Mouse (Mus musculus) embryo, embryonic 11 days (tissue): ENCODE results near the gene Vax2.

Experiments used
- DNase-seq: peaks from one replicate; pipeline ENCODE4 v3.0.0-alpha.2; 2015

Vax2 gene

DNA sequence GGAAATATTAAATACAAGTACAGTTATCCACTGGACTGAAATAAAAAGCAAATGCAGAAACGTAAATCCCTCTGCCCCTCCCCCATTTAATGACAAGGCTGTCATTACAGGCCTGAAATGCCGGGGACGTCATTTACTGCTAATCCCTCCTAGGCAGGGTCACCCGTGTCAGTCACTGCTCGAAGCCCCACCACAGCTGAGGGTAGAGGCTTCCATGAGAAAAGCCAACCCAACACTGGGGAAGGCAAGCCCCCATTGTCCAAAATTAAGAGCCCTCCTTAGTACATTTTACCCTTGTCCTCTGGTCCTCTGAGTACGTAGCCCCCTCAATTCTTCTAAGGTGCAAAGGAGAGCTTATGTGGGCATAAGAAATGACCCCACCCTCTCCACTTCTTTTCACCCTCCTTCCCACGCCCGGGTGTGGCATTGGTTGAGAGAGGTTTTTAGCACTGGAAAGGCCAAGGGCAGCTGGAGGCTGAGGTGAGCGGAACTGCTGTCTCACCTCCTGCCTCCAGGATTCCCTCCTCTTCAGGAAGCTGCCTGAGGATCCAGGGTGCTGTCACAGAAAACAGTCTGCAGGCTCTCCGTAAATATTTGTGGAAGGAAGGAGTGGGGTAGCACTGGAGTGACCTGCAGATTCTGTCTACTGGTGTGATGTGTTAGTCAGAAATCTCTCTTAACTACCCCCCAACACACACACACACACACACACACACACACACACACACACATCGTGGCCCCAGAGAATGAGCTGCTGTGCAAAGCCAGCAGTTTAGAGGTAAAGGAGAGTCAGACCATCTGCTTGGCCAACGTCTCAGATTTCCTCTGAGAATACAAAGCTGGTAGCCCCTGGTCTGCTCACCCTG, 2.4 kb downstream of the Vax2 start:
- no peak for DNase-seq

GRCm38 (mm10) chr6:83714221-83715123, 3.4 kb downstream of the Vax2 start:
- peak; percentile 64 for DNase-seq

- no peak for DNase-seq
Measured at GRCm38 (mm10) chr6:83715461-83716196, 4.6 kb downstream of the Vax2 start.

- no peak for DNase-seq
Measured at GRCm38 (mm10) chr6:83717026-83717425, 6.0 kb downstream of the Vax2 start.

DNA sequence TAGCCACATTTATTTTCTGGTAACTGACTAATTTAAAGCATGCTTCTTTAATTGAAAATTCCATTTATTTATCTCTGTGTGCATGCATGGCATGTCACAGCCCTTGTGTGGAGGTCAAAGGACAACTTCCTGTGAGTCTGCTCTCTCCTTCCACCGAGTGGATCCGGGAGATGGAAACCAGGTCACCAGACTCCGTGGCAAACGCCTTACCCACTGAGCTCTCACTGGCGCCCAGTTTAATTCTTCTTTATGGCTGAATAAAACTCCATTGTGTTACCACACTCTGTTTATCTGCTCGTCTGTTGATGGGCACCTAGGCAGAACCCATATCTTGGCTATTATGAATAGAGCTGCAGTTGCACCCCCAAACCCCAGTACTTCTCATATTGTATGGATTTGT, 11.5 kb downstream of the Vax2 start:
- DNase-seq = no peak

- DNase-seq = no peak
Measured at GRCm38 (mm10) chr6:83727178-83727577, 16.1 kb downstream of the Vax2 start.

DNA sequence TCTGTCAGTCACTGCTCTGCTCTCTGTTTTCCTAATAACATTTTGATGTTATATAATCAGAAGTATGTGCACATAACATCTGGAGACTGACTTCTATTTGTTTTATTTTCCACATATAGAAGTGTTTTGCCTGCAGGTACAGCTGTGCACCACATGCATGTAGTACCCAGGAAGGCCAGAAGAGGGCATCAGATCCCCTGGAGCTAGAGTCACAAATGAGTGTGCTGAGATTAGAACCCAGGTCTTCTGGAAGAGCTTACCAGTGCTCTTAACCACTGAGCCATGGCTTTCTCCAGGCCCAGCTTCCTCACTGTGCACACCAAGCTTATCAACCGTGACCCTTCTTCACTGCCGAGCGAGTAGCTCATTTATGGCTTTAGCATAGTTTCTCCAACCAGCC, 17.4 kb downstream of the Vax2 start:
- no peak for DNase-seq

GRCm38 (mm10) chr6:83729350-83729970, 18.4 kb downstream of the Vax2 start:
- DNase-seq = no peak

- peak; percentile 79 for DNase-seq
Measured at GRCm38 (mm10) chr6:83731128-83731527, 20.1 kb downstream of the Vax2 start.

DNA sequence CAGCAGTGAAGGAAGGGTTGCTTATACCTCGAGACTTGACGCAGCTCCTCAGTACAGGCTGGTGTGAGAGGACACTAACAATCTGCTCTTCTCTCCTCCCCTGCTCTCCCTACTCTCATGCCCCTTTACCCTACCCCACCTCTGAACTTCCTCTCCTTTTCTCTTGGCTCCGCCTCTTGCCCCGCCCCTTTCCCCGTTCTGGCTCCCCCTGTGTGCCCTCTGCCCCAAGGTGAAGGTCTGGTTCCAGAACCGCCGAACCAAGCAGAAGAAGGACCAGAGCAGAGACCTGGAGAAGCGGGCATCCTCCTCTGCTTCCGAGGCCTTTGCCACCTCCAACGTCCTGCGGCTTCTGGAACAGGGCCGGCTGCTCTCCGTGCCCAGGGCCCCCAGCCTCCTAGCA, 26.2 kb downstream of the Vax2 start:
- no peak for DNase-seq

GRCm38 (mm10) chr6:83738596-83738995, 27.5 kb downstream of the Vax2 start:
- no peak for DNase-seq

- DNase-seq = no peak
Measured at GRCm38 (mm10) chr6:83742761-83743160, 31.7 kb downstream of the Vax2 start, which contains the start of gene Atp6v1b1. Atp6v1b1 (plus strand) TSS chr6:83742990.

DNA sequence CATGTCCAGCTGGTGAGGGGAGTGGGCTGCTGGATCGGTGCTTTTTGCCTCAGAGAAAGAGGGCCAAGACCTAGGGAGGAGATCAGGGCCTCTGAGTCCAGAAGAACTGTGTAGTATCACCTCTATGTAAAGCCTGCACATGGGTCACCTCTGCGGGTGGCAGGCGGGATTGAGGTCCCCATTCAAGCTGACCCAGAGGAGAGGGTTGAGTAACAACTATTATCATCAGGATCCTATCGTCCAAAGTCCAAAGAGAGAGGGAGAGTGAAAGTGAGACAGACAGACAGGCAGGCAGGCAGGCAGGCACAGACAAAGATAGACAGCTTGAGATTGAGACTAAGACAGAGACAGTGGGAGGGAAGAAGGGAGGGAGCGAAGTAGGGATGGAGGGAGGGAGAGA, 32.1 kb downstream of the Vax2 start:
- DNase-seq = no peak

DNA sequence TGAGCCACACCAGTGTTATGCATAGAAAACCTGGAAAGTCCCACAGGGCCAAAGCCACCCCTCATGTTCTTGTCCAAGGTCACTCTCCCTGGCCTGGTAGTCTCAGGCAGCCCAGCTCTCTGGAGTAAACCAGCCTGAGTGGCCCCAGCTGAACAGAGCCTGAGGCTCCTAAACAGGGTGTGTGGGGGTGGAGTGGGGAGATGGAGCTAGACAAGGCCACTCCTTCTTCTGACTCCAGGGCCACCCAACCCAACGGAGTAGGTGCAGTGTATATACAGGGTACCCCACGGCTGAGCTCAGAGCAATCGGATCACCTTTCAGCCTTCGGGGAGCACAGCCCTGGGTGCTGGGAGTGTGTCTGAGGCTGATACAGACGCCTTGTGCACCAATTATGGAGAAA, 33.1 kb downstream of the Vax2 start:
- DNase-seq = no peak

GRCm38 (mm10) chr6:83744557-83744956, 33.5 kb downstream of the Vax2 start:
- no peak for DNase-seq

GRCm38 (mm10) chr6:83745466-83745865, 34.4 kb downstream of the Vax2 start:
- no peak for DNase-seq

GRCm38 (mm10) chr6:83749286-83749685, 38.2 kb downstream of the Vax2 start:
- no peak for DNase-seq

DNA sequence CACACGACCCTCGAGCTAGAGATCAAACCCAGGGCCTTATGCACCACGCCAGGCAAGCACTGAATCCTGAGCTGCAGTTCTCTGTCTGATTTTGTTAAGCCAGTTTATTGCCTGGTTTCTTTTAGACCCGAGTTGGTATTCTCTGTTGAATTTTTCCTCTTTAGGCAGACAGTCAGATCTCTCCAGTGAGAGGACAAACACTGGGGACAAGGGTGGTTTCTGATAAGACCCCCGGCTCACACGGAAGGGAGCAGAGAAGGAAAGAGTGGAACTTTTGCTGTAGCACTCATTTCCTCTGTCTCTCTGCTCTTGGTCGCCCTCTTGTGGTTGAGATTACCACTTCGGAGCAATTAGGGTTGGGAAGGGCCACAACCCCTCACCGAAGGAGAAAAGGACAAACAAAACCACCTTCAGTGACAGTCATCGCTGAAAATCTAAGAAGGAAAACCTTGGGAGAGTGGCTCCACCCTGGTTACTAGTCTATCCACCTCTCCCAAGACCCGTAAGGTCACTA, 39.2 kb downstream of the Vax2 start:
- DNase-seq = peak; percentile 79

- DNase-seq = no peak
Measured at GRCm38 (mm10) chr6:83756051-83756450, 45.0 kb downstream of the Vax2 start.

DNA sequence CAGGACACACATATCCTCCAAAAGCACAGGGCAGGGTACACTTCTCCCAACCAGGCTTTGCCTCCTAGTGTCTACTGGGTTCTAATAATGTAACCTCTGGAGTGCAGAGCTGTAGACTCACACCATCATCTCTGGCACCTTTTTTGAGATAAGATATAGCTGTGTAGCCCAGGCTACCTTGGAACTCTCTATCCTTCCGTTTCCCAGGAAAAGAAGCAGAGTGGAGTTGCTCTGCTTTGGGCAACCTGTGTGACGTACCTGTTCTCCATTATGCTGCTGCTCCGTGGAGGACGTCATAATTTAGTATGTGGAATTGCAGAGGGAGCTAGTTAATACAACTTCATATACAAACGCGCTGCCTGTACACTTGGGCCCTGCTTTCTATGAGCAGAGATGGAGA, 51.3 kb downstream of the Vax2 start, which contains the start of gene Ankrd53:
Ankrd53 (plus strand) TSS at position 301 of the 400 bp plus-strand sequence.
- DNase-seq = no peak

- peak; percentile 59 for DNase-seq
Measured at GRCm38 (mm10) chr6:83762880-83763431, 51.9 kb downstream of the Vax2 start.

GRCm38 (mm10) chr6:83766982-83767381, 55.9 kb downstream of the Vax2 start:
- DNase-seq = no peak
